ENCODE assay signal across 18 mouse cellular contexts in the genomic region with DNA sequence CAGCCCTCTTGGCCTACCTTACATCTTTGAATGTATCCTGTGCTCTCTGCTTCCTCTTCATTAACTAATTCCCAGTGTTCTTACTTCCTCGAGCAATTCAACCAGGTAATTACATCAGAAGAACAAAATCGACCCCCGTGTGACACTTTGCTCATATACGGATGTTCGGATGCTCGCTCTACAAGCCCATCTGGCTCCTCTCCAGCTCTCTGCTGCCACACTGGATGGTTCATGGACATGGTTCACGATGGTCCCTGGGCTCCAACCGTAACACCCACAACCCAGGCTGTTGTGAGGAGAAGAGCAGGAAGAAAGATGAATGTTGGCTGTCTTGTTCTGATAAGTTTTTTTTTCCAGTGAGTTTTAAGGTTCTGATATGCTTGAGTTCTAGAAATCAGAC. TPM values are rescaled to one million over a fixed set of nuclear protein-coding genes. Genes with fewer than 3 reads are reported as not detected.
"Had no signal": no experiment of that assay in that cellular context is flagged by ENCODE, and none has a peak within 500 bp of the region (broad histone marks: within the 10 kb centered on the region; RNA-seq: fewer than 3 reads in every experiment).

No protein-coding gene starts in this region.

- DNase-seq: retina, postnatal 1 day; right cerebral cortex, adult 18-20 months; right cerebral cortex, postnatal 14 days; right cerebral cortex, postnatal 25 days; right cerebral cortex, postnatal 4 days; spleen, adult 18-20 months; thymus, adult 18-20 months; thymus, adult 2 months; thymus, postnatal 14 days; thymus, postnatal 25 days; thymus, postnatal 36 days; thymus, postnatal 4 days had no signal

- H3K36me3 ChIP-seq: neural tube, embryonic 13.5 days; neural tube, embryonic 15.5 days; stomach, embryonic 15.5 days had no signal

- H3K4me3 ChIP-seq: neural tube, embryonic 13.5 days; neural tube, embryonic 15.5 days; stomach, embryonic 15.5 days had no signal

- H3K4me2 ChIP-seq: neural tube, embryonic 13.5 days; neural tube, embryonic 15.5 days; stomach, embryonic 15.5 days had no signal

- H3K4me1 ChIP-seq: neural tube, embryonic 15.5 days; stomach, embryonic 15.5 days had no signal

- H3K27ac ChIP-seq: neural tube, embryonic 13.5 days; neural tube, embryonic 15.5 days; stomach, embryonic 15.5 days; stomach, postnatal 0 days had no signal

- H3K9me3 ChIP-seq: neural tube, embryonic 13.5 days; neural tube, embryonic 15.5 days; stomach, embryonic 15.5 days had no signal

- H3K9ac ChIP-seq: neural tube, embryonic 13.5 days; neural tube, embryonic 15.5 days; stomach, embryonic 15.5 days had no signal

- H3K27me3 ChIP-seq: neural tube, embryonic 13.5 days; neural tube, embryonic 15.5 days; stomach, embryonic 15.5 days had no signal

RNA-seq across cellular contexts. Expression of gene Chrnb4, which starts 9.6 kb away (rescaled TPM):
- total RNA-seq: neutrophil, adult 5-6 weeks had no signal

RNA-seq across cellular contexts. Expression of gene Chrna3, which starts 12.6 kb away (rescaled TPM):
- total RNA-seq: neutrophil, adult 5-6 weeks had no signal
- polyA plus RNA-seq: spleen, adult 2 months had no signal

RNA-seq across cellular contexts. Expression of gene Chrna5, which starts 58.3 kb away (rescaled TPM):
- total RNA-seq: neutrophil, adult 5-6 weeks had no signal
- polyA plus RNA-seq: spleen, adult 2 months had no signal
